Mouse (Mus musculus) monocyte, adult 2 months (primary cell): ENCODE measurements around the gene Ano4.

Experiments used
- DNase-seq, 2 experiments: peaks; one replicate each; pipeline ENCODE4 v3.0.0; 2022; ENCODE audit warnings: low spot score in 2 of 2, low read depth in 1 of 2

The Ano4 gene

DNA sequence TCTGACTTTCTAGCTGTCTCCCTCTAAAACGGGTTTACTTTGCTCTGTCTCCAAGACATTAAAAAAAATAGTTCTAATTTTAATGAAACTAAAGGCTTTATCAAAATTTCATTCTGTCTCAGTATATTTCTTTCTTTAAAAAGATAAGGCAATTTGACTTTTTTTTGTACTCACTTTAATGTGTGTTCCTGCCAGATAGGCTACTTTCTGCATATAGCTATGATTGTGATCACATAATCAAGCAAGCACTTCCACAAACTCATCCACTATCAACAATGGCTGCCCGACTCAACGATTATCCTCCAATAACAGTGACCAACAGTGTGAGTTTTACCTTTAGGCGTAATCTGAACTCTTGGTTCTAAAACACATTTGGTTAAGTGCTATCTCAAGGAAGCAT, 55.3 kb downstream of the Ano4 start:
- DNase-seq, result no peak

GRCm38 (mm10) chr10:89280402-89280801, 64.2 kb downstream of the Ano4 start:
- DNase-seq, result no peak

DNA sequence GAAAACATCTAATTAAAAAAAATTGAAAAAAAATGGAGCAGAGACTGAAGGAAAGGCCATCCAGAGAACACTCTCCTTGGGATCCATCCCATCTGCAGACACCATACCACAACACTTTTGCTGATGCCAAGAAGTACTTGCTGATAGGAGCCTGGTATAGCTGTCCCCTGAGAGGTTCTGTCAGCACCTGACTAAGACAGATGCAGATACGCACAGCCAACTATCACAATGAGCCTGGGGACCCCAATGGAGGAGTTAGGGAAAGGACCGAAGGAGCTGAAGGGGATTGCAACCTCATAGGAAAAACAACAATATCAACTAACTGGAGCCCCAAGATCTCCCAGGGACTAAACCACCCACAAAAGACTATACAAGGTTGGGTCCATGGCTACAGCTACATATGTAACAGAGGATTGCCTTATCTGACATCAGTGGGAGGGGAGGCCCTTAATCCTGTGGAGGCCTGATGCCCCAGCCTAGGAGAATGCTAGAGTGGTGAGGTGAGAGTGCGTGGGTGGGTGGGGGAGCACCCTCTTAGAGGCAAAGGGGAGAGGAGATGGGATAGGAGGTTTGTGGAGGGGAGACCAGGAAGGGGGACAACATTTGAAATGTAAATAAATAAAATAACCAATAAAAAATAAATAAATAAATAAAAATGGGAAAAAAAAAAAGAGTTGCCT, 71.4 kb downstream of the Ano4 start:
- no peak for DNase-seq

GRCm38 (mm10) chr10:89267312-89267711, 77.2 kb downstream of the Ano4 start:
- no peak for DNase-seq

DNA sequence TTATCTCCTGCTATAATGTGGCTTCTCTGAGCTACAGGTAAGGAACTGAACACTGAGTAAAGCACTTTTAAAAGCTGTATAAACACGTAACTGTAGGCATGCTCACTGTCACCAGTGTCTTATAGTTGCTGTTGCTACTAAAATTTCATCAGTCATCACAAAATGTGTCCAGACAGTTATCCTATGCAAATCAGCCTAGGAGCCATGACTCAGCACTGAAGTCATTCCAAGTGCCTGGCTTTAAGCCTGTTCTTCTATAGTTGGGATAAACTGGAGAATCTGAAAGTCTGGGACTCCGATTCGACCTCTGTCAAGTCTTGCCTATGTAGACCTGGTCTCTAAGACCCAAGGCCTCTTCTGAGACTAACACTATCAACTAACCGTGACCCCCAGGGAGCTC, 81.2 kb downstream of the Ano4 start:
- no peak for DNase-seq

GRCm38 (mm10) chr10:89257457-89258381, 86.8 kb downstream of the Ano4 start:
- DNase-seq, result no peak

GRCm38 (mm10) chr10:89256762-89257456, 87.7 kb downstream of the Ano4 start:
- DNase-seq, result no peak

DNA sequence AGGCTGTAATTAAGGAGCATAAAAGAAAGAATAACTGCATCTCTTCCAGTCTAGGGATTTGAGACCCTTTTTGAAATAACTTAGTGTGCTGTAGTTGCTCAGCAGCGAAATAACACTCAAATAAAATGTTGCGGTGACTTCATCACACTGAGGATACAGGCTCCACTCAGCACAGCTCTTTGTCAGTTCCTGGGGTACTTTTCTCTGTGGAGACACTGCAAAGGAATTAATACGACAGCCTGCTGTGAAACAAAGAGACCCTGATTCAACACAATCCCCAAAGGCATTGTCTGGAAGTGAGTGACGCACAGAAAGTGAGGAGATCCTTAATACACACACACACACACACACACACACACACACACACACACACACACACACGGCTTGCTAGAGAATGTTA, 89.8 kb downstream of the Ano4 start:
- DNase-seq, result no peak

GRCm38 (mm10) chr10:89253799-89254198, 90.8 kb downstream of the Ano4 start:
- no peak for DNase-seq

- DNase-seq, result no peak
Measured at GRCm38 (mm10) chr10:89252636-89253035, 91.9 kb downstream of the Ano4 start.

DNA sequence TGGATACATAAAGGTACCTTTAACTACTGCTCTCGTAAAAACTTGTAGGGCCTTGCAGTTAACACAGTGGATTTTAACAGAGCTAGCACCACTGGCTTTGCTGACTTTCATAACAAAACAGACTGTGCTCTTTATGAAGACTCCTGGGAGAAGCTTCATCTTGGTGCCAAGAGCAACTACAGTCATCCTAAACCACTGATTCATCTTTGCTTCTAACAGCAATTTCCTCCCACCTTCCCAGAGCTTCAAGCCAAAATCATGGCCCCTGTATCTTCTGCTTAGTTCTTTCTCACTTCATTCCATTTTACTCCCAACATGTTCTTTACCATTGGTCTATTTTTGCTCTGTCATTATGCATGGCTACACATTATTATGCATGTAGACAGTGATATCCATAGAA, 100.8 kb downstream of the Ano4 start:
- no peak for DNase-seq

- no peak for DNase-seq
Measured at GRCm38 (mm10) chr10:89224524-89224923, 120.0 kb downstream of the Ano4 start.

DNA sequence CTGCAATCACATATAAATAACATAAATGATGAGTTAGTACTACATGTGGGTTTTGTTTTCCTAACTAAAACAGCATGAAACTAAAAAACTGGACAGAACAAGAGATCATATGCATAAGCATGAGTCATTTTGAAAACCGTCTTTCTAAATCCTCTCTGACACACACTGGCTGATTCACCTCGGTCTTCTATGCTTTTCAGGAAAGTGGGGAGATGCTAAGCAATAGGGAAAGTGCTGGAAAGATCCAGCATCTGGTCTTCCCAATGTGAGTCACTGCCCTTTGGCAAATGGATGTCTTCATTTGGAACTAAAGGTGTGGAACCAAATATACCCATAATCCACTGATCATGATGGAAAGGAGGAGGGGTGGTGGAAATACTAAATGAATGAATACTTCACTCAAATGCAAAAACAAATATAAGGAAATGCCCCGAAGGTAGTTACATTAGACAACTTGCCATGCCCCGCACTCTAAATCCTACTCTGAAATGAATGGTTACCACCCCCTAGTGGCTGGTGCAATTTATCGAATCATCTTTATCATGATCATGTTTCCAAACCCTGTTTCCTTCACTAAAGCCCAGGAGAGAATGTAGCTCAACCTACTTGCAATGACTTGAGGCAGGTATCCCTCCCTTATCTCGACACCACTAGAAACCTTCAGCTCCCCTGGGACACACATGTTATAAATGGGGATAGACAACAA, 122.1 kb downstream of the Ano4 start:
- DNase-seq, result no peak

GRCm38 (mm10) chr10:89216078-89216477, 128.5 kb downstream of the Ano4 start:
- DNase-seq, result no peak

DNA sequence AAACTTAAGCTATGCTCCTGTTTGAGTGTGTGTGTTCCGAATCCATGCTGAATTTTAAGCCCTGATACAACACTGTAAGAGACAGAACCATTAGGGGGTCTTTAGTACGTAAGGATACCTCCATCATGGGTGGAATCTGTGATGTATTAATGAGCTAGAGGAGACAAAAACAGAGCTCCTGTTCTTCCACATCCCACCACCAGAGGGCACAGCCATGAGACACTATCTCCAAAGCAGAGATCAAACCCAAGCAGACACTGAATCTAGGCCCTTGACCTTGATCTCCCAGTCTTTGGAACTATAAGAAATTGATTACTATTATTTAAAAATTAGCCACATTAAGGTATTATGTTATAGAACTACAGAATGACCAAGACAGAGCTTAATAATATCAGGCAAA, 138.7 kb downstream of the Ano4 start:
- no peak for DNase-seq

DNA sequence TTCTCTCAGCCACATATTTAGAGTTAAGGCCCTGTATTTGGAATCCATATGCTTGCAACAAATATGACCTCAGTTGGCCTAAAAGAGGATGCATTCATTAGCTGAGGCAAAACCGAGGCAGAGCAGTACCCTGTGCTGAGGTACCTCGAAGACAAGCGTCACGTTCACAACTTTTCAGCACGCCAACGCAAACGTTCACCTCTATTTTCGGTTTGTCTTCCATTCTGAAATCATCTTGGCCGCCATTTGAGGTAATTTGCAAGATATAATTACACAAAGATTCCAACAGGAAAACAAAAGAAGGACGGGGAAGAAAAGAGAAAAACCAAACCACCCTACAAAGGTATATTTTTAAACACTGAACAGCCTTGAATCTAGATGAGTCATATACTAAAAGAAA, 148.1 kb downstream of the Ano4 start:
- DNase-seq, result no peak

DNA sequence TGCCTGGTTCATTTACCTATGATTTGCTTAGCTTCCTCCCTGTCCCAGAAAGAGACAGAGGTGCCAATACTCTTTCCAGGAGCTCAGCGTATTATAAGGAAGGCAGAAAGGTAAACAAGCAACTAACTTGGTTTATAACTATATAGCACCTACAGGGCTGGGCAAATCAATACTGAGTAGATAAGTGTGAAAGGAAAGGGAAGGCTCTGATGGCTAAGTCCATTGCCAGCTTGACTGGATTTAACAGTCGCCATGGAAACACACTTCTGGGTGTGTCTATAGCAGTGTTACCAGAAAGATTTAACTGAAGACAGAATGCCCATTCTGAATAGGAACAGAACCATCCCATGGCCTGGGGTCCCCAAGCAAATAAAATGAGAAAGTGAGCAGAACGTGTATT, 149.5 kb downstream of the Ano4 start:
- DNase-seq, result no peak

DNA sequence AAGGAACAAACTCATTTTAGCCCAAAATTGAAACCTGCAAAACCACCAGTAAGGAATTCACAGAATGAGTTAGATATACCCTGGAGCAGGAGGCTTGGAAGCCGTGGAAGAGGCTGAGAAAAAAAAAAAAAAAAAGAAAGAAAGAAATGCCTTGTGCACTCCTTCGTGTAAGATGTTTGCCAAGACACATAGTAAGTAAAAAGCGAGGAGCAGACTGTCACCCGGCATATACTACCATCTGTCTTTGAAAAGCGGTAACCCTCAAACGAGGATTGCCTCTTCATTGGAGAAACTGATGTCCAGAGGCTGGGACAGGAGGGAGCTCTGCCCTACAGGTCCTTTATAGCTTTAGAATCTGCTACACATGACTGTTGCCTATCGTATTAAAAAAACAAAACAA, 150.1 kb downstream of the Ano4 start:
- no peak for DNase-seq

- no peak for DNase-seq
Measured at GRCm38 (mm10) chr10:89177921-89178320, 166.6 kb downstream of the Ano4 start.

DNA sequence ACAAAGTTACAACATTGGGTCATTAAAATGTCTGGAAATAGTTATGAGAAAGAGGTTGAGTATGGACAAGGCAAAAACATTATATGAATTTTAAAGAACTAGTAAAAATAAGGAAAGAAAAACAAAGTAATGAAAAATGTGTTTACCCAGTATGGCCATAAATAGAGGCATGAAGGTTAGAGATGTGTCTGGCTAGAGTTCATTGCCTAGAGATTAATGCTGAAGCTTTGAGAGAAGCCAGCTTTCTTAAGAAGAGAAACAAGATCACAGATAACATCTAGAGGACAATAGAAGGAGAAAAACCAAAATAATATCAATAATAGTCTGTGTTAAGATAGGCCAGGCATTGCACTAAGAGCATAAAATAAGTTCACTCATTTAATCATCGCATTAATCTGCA, 180.0 kb downstream of the Ano4 start:
- DNase-seq, result no peak

DNA sequence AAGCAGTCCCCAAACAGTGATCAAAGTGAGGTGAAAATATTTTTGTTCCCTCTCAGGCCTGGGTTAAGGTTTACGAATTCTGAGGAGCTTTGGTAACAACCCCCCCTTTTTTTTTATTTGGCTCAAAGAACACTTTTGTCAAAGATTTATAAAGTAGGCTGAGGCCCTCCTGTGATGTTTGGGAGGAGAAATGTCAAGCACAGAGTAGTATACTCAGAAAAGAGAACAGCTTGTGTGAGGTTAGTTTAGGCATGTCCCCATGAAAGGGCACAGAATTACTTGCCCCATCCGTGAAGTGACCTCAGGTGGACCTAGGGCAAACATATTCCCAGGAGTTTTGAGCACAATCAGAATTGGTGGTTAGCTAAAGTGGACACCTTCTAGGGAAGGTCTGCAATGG, 189.1 kb downstream of the Ano4 start:
- no peak for DNase-seq
